Mouse (Mus musculus) adrenal gland, adult 2 months (tissue): ENCODE measurements around the gene Ahnak. TPM values are rescaled to one million over a fixed set of nuclear protein-coding genes. Genes with fewer than 3 reads are reported as not detected.
"Not testable (repeated sequence)": the region's sequence is repeated elsewhere in the genome, so short reads cannot be mapped to it uniquely, and the experiment has no call there.

Source experiments
- DNase-seq: peaks from one replicate; pipeline ENCODE4 v3.0.0; 2021
- polyA plus RNA-seq: library from polyadenylated mRNA; depleted of rRNA; stranded (reverse); fragments of >200 nt; gene quantifications from 2 replicates; pipeline ENCODE4 v1.2.3, GENCODE M21; 2012
- total RNA-seq, 2 experiments: library from RNA; stranded (reverse); gene quantifications; 2 replicates each; pipeline ENCODE4 v1.2.3; 2021

Ahnak gene
- total and polyA plus RNA-seq, 3 experiments = 7.4 to 152 (median 91.1) TPM

DNA sequence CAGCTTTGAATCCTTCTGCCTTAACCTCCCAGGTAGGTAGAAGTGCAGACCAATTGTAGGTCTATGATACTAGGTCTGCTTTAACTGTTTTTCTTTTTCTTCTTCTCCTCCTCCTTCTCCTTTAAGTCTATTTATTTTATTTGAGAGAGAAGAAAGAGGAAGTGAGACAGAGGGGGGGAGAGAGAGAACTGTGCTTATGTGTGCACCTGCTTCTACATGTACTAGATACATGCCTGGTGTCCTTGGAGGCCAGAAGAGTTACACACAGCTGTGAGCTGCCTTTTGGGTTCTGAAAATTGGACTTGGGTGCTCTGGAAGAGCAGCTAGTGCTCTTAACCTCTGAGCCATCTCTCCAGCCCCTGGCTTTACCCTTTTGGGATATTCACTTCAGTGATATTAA, 52.0 kb downstream of the Ahnak start:
- DNase-seq = no peak

GRCm38 (mm10) chr19:9043123-9043522, 54.0 kb downstream of the Ahnak start:
- DNase-seq = no peak

- no peak for DNase-seq
These were observed 55.2 kb downstream of the Ahnak start for GRCm38 (mm10) chr19:9044291-9044690.

GRCm38 (mm10) chr19:9047207-9047945, 58.3 kb downstream of the Ahnak start:
- DNase-seq = no peak

DNA sequence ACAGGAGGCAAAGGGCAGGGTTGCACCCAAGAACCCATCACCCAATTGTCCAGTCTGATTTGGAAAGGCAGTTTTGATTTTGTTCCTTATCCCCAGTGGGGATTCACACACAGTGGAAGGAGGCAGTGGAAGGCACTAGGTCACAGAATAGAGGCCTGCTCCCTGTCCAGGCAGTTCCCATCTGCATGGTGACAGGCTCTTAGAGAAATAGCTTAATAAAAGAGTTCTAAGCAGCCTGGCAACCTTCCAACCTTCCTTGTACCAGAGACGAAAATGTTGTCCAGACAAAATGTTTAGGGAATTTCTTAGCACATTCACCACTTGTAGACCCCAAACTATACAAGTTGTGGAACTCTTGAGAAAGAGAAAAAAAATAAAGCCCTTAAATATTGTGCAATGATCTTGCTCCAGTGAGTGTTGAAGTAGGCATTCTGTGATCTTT, 58.9 kb downstream of the Ahnak start:
- no peak for DNase-seq

DNA sequence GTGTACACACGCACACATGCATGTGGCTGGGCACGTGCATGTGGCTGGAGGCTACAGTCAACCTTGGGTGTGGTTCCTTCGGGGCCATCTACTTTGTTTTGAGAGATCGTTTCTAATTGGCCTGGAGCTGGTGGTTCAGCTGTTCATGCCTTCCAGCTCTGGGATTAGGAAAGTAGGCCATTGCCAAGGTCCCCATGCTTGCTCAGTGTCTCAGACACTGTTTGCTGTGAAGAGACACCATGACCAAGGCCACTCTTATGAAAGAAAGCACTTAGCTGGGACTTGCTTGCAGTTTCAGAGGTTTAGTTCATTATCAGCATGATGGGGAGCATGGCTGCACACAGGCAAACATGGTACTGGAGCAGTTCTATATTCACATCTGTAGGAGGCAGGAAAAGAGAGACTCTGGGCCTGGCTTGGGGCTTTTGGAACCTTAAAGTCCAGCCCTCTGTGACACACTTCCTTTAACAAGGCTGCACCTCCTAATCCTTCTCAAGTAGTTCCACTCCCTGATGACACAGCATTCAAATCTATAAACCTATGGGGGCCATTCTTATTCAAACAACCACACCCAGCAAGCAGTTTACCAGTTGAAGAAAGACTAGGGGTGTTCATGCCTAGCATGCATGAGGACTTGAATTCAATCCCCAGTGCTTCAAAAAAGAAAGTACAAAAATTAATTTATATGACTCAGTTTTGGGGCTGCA, 60.0 kb downstream of the Ahnak start:
- DNase-seq = peak; percentile 60

DNA sequence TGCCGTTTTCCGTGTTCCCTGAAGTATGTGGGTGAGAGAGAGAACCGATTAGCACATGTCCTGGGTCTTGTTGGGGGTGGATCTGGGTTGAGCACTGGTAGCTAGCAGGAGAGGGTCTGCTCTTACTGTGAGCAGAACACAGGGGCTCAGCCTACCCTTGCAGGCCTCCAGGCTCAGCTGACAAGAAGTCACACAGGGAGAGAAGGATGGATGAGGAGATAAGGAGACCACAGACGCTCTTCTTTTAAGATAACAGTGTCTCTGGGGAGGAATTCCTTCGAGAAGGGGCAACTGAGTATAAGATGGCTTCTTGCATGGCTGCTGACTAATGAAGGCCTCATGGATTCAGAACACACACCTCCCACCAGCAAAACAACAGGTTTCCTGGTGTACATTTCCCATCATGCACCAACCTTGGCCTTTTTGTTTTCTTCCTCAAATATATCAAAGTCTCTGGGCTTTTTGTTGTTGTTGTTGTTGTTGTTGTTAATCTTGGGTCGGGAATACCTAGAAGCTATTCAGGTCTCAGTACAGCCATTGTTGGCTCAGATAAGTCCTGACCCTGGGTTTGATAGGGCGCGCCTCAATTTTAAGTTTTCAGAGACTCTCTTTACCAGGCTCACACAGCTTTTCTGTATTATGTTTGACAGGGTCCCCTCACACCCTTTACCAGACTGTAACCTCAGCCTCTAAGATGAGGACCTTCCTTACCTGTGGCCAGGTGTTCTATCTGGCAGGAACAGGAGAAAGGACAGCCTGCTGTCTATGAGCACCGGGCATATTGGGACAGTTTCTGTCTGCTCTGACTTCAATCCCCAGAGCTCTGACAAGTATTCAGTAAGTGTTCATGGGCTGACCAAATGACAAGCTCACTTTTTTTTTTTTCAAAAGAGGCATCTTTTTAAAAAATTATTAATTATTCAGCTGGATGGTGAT, 61.5 kb downstream of the Ahnak start:
- DNase-seq = no peak

GRCm38 (mm10) chr19:9051985-9052384, 62.9 kb downstream of the Ahnak start:
- DNase-seq = not testable (repeated sequence)

DNA sequence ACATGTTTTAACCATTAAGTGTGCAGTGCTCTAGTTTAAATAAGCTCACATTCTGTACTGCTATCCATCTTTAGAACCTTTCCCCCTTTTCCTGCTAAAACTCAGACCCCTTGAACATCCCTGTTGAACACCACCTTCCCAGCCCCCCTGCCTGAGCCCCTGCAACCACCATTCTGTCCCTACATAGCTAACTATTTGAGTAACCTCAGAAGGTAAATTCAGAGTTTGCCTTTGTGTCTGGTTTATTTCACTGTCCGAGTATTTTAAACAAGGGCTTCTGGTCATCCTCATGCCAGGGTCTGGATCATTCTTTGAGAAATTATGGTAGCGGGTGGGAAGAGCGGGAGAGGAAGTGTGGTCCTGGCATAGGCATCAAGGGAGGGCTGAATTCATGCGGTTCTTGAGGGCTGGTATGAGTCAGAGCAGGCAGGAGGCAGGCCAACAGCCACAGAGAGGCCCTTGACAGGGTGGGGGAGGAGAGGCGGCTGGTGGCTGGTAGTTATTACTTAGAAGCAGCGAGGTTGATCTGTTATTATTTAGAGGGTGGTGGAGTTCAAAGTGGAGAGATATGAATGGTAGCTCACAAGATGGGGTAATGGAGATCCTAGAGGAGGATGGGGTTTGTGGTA, 63.8 kb downstream of the Ahnak start:
- DNase-seq = peak; percentile 88

- no peak for DNase-seq
These were observed 66.1 kb downstream of the Ahnak start for GRCm38 (mm10) chr19:9055153-9055552.

GRCm38 (mm10) chr19:9055703-9056355, 66.7 kb downstream of the Ahnak start:
- DNase-seq = no peak

DNA sequence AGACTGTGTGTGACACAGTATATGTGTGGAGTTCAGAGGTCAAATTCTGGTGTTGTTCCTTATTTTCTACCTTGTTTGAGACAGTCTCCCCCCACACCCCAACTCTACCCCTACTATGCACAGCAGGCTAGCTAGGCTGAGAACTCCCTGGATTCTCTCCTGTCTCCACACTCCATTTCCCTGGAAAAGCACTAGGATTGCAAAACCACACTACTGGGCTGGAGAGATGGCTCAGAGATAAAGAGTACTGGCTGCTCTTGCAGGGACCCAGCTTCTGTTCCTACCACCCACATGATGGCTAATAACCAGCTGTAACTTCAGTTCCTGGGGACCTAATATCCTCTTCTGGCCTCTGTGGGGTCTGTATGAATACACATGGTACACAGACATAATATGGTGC, 68.6 kb downstream of the Ahnak start:
- no peak for DNase-seq

GRCm38 (mm10) chr19:9058331-9058884, 69.3 kb downstream of the Ahnak start:
- peak; percentile 46 for DNase-seq

DNA sequence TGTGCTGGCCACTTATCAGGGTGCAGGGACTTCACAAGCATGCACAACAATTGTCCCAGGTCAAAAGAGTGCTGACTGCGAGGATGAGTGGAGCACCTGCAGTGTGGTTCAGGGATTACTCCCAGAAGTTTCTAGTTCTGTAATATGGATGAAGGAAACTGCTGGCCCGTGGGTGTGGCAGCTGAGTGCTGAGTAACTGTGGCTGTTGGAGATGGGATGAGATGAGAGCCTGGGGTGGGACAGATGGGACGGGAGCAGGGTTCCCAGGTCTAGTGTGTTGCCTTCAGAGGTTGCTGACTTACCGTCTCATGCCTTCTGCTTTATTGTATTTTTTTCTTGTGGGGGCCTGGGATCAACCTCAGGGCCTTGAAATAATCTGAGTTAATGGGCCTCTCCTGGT, 69.9 kb downstream of the Ahnak start:
- DNase-seq = no peak

DNA sequence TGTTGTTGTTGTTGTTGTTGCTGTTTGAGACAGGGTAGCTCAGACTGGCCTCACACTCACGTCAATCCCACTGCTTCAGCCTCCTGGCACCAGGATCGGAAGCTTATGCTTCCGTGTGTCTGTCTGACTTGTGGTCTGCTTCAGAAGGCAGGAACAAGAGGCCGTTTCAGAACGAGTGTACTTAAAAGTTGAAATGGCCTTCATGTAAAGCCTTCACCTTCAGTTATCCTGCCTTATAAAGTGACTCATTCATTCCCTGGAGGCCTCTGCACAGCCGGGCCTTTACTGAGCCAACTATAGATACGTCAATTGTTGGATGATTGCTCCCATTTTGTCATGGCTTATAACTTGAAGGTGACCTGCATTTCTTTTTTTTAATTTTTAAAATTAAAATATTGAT, 70.3 kb downstream of the Ahnak start:
- DNase-seq = peak; percentile 51

- DNase-seq = peak; percentile 38
These were observed 71.0 kb downstream of the Ahnak start for GRCm38 (mm10) chr19:9060103-9060502.

- DNase-seq = peak; percentile 92
These were observed 72.3 kb downstream of the Ahnak start for GRCm38 (mm10) chr19:9061221-9061893.

GRCm38 (mm10) chr19:9062822-9063221, 73.7 kb downstream of the Ahnak start:
- DNase-seq = peak; percentile 61

GRCm38 (mm10) chr19:9063831-9064230, 74.7 kb downstream of the Ahnak start:
- DNase-seq = no peak
